Mouse (Mus musculus): Measurements from ENCODE around the gene Tmem231. TPM values are rescaled to one million over a fixed set of nuclear protein-coding genes. Genes with fewer than 3 reads are reported as not detected.

Gene Tmem231
- polyA plus RNA-seq (2015; fragmentation: Nextera tagmentation; extraction: Ambion mirVana): 2.2 and 2.3 TPM in 2 replicates

DNA sequence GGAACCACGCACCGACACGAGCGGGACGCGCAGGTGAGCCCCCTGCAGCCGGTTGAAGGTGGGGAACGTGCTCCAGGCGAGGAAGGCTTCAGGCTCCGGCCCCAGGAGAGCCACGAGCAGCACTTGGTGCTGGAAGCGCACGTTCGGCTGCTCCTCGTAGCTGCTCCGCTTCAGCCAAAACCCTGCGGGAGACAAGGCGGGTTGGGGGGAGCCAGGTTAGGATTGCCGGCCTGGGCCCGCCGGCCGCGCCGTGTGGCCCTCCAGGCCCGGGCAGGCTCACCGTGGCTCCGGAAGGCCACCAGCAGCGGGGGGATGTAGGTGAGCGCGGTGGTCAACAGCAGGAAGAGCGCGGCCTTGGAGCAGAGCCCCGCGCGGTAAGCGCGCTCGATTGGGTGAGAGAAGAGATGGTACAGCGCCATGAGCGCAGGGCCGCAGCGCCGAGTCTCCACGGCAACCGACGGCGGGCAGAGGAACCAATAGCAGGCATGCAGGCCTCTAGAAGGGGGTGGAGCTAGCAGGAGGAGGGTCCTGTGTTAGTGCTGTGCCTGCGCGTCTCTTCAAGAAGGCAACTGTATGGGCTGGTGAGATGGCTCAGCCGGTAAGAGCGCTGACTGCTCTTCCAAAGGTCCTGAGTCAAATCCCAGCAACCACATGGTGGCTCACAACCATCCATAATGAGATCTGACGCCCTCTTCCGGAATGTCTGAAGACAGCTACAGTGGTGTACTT is at the start of gene Tmem231:
TSS of gene Tmem231 (minus strand) at position 534 of the 729 bp plus-strand sequence.

DNA sequence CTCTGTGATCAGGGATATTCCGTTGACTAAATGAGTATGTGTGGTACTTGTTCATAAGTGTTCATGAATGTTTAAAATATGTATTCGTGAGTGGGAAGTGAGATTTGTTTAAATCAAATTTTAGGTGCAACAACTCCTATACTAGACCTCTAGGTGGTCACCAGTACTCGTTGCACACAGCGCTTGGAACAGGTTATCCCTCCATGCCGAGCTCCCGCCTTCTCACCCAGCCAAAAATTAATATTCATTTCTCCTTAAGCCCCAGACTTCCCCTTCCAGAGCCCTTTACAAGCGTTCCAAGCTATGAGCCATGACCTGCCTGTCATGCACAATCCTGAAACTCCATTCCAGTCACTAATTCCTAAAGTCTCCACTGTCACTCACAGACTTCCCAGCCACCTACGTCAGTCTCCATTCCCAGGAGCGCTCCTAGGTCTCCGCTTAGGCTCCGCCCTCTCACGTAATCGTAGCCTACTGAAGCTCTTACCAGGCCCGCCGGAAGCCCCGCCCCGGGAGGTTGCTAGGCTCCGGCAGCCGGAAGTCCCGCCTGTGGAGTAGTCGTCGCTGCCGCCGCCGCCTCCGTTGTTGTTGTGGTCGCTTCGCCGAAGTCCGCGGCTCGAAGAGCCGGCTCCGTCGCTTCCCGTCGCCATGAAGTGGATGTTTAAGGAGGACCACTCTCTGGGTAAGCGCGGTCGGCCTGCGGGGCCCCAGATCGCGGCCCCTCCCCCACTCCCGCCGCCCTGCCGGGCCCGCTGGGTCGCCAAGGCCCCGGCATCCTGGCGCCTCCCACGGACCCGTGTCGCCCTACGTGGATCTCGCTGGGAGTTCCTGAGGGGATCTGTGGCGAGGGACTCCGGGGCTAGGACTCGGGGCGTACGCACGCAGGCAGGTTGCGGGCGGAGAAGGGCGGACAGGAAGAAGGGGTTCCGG is 6.8 kb upstream of the Tmem231 start, which contains the start of gene Gabarapl2:
TSS of gene Gabarapl2 (plus strand) at position 533 of the 930 bp plus-strand sequence.

GRCm38 (mm10) chr8:111909621-111910450 is 23.8 kb downstream of the Tmem231 start, which contains the start of gene Chst5:
TSS of gene Chst5 (minus strand) at chr8:111910447.

GRCm38 (mm10) chr8:111876355-111876948 is 57.2 kb downstream of the Tmem231 start, which contains the start of gene Tmem170:
TSS of gene Tmem170 (minus strand) at chr8:111876750.

Other genes with a start within 250 kb of the Tmem231 start
- 0.23 TPM in 1 of 2 replicates, not detected in the other for gene Ctrb1, start 242.9 kb downstream of the Tmem231 start, polyA plus RNA-seq (2015; fragmentation: Nextera tagmentation; extraction: Ambion mirVana)
- gene Bcar1, start 190.1 kb downstream of the Tmem231 start, polyA plus RNA-seq (2015; fragmentation: Nextera tagmentation; extraction: Ambion mirVana): 17.2 and 18.9 TPM in 2 replicates
- 83.7 and 108 TPM in 2 replicates for gene Cfdp1, start 79.6 kb downstream of the Tmem231 start, polyA plus RNA-seq (2015; fragmentation: Nextera tagmentation; extraction: Ambion mirVana)
- 2.3 and 2.9 TPM in 2 replicates for gene Tmem170, start 57.1 kb downstream of the Tmem231 start, polyA plus RNA-seq (2015; fragmentation: Nextera tagmentation; extraction: Ambion mirVana)
- gene Chst5, start 23.4 kb downstream of the Tmem231 start, polyA plus RNA-seq (2015; fragmentation: Nextera tagmentation; extraction: Ambion mirVana): 0.60 and 2.0 TPM in 2 replicates
- gene Gabarapl2, start 6.8 kb upstream of the Tmem231 start, polyA plus RNA-seq (2015; fragmentation: Nextera tagmentation; extraction: Ambion mirVana): 166 and 174 TPM in 2 replicates
- gene Adat1, start 58.4 kb upstream of the Tmem231 start, polyA plus RNA-seq (2015; fragmentation: Nextera tagmentation; extraction: Ambion mirVana): 2.2 and 2.3 TPM in 2 replicates
- 115 and 118 TPM in 2 replicates for gene Kars, start 77.4 kb upstream of the Tmem231 start, polyA plus RNA-seq (2015; fragmentation: Nextera tagmentation; extraction: Ambion mirVana)
- gene Terf2ip, start 77.5 kb upstream of the Tmem231 start, polyA plus RNA-seq (2015; fragmentation: Nextera tagmentation; extraction: Ambion mirVana): 12.2 and 12.6 TPM in 2 replicates
- gene Gm6793, start 81.2 kb upstream of the Tmem231 start, polyA plus RNA-seq (2015; fragmentation: Nextera tagmentation; extraction: Ambion mirVana): 0.09 and 0.22 TPM in 2 replicates